Mouse (Mus musculus): Measurements from ENCODE around the gene Gm13696.
"Not testable (repeated sequence)": the region's sequence is repeated elsewhere in the genome, so short reads cannot be mapped to it uniquely, and the experiment has no call there.

GRCm38 (mm10) chr2:83990253-83990652, 17.3 kb downstream of the Gm13696 start, which contains the start of gene Gm13691:
- TF ChIP-seq FLI1 (IDR thresholded peaks at IDR 0.05; ENCODE audit: low read length); GATA1 (IDR thresholded peaks at IDR 0.05; ENCODE audit: borderline replicate concordance, low read length): not testable (repeated sequence)

Measured in megakaryocyte, embryonic 14.5 days (primary cell).